Mouse (Mus musculus): Measurements from ENCODE around the gene Trio. TPM values are rescaled to one million over a fixed set of nuclear protein-coding genes. Genes with fewer than 3 reads are reported as not detected.

Gene Trio
- polyA plus RNA-seq, 1 experiment from 2014 or later, result 60.8 TPM

DNA sequence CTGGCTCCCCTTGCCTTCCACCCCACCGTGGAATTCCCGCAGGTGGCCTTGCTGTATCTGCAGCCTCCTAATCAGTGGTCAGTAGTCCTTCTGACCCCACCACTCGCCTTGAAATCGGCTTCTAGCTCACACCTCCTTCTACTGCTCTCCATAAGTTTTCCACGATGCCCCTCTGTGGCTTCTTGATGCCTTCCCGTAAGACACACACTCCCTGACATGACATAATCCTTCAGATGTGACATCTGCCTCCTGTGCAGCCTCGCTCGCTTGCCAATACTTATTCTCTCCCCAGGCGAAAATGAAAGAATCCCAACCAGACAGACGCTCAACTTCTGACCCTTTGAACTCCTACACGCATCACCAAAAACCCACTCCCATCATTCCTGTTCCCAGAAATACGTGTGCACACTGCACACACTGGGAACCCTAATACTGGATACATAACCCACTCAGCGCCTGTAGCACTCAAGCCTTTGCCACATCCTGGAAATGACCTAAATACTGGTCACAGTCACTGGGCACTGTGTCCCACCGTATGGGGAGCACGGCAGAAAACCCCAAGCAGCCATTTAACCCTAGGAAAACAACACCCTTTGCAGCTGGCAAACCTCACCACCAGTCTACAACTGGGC lies 100.5 kb downstream of the Trio start:
- Histone ChIP-seq H3K27me3 (replicated peaks; ENCODE audit: control insufficient read depth, insufficient read depth, low read length) (no peaks in the 10 kb centered on the region), H3K4me3 (ENCODE audit: low read depth, low read length) (no peak overlapping the region), H3K9ac (ENCODE audit: low read depth, low read length) (no peak overlapping the region; the same call in 1 of the 2 replicates), H3K27ac (replicated peaks; ENCODE audit: low read depth, low read length) (no peak overlapping the region), H3K9me3 (ENCODE audit: control insufficient read depth, low read length) (no peaks in the 10 kb centered on the region), H3K4me2 (ENCODE audit: low read depth, low read length) (0 out of 2 replicates have a peak overlapping the region, but pooled peaks have one; percentile 4), H3K36me3 (ENCODE audit: control insufficient read depth, insufficient read depth, low read length) (no peaks in the 10 kb centered on the region), H3K4me1 (ENCODE audit: control insufficient read depth, insufficient read depth, low read length) (peaks cover 43% of the 10 kb centered on the region)
- 26% methylated on average over 15 of the region's 15 CpGs for WGBS
- DNase-seq (ENCODE audit: low spot score), result no peak
- ATAC-seq (ENCODE audit: low read depth), result no peak

DNA sequence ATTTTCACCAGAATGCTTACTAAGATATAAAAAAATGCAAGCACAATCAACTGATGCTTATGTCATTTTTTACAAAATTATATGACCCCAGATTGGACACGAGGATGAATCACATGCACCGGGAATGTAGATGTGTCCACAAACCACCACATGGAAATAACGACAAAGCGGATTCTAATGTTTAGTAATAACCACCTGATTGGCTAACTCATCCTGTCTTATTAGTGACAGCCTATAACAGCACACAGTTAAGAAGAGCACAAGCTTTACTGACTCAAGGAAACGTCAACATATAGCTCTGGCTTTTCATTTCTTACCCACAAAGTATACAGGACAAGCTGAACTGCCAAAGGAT lies 101.7 kb downstream of the Trio start:
- no peak for DNase-seq (ENCODE audit: low spot score)
- Histone ChIP-seq H3K4me3 (ENCODE audit: low read depth, low read length) (peak overlapping the region; percentile 32), H3K4me1 (ENCODE audit: control insufficient read depth, insufficient read depth, low read length) (peaks cover 43% of the 10 kb centered on the region)

DNA sequence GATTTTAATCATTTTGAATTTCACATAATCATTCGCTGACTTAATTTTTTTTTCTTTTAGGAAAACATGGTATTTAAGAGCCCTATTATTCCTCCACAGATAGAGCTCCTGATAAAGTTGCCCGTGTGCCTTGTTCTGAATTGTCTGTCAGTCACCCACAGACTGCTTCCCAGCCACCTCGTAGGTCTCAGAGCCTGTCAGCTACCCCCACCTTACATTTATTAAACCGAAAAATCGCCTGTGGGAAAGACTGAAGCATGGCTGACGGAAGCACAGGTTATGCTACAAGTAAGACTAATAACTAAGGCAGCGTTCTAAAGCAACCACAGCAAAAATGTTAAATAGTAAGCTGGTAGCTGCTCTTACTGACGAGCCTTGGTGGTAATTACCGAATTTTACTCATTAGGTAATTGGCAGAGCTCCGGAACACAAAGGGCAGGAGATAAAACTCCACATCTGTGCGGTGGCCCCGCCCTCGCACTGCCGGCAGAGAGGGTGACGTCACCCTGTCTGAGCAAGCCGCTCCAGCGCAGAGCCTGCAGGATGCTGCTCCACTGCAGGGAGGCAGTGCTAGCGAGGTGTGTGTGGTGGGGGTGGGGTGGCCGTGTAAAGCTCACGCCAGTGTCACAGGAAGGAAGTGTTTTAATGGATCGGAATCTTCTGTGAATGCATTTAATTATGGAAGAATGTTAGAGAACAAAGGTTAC lies 102.2 kb downstream of the Trio start:
- H3K9me3 ChIP-seq (ENCODE audit: control insufficient read depth, low read length), result no peaks in the 10 kb centered on the region
- 0 out of 2 replicates have a peak, but pooled peaks cover 2% of the 10 kb centered on the region for H3K36me3 ChIP-seq (ENCODE audit: control insufficient read depth, insufficient read depth, low read length)
- H3K4me3 ChIP-seq (ENCODE audit: low read depth, low read length), result peak overlapping the region; percentile 32
- H3K9ac ChIP-seq (ENCODE audit: low read depth, low read length), result peak overlapping the region; percentile 41; the same call in 1 of the 2 replicates
- H3K27me3 ChIP-seq (replicated peaks; ENCODE audit: control insufficient read depth, insufficient read depth, low read length), result no peaks in the 10 kb centered on the region
- ATAC-seq (ENCODE audit: low read depth), result peak; percentile 91
- 5% methylated on average over 21 of the region's 21 CpGs for WGBS
- peaks cover 43% of the 10 kb centered on the region for H3K4me1 ChIP-seq (ENCODE audit: control insufficient read depth, insufficient read depth, low read length)
- no peak overlapping the region; the same call in 1 of the 2 replicates for H3K27ac ChIP-seq (replicated peaks; ENCODE audit: low read depth, low read length)
- peak; percentile 93 for DNase-seq (ENCODE audit: low spot score)
- peak overlapping the region; percentile 76 for H3K4me2 ChIP-seq (ENCODE audit: low read depth, low read length)

More for the DNA sequence above, 101.7 kb downstream of the Trio start:
- ATAC-seq (ENCODE audit: low read depth), result no peak
- no peaks in the 10 kb centered on the region for H3K27me3 ChIP-seq (replicated peaks; ENCODE audit: control insufficient read depth, insufficient read depth, low read length)
- H3K27ac ChIP-seq (replicated peaks; ENCODE audit: low read depth, low read length), result no peak overlapping the region
- H3K36me3 ChIP-seq (ENCODE audit: control insufficient read depth, insufficient read depth, low read length), result no peaks in the 10 kb centered on the region
- H3K9ac ChIP-seq (ENCODE audit: low read depth, low read length), result no peak overlapping the region; the same call in 1 of the 2 replicates
- 14% methylated on average over 5 of the region's 5 CpGs for WGBS
- no peaks in the 10 kb centered on the region for H3K9me3 ChIP-seq (ENCODE audit: control insufficient read depth, low read length)
- H3K4me2 ChIP-seq (ENCODE audit: low read depth, low read length), result peak overlapping the region; percentile 76

DNA sequence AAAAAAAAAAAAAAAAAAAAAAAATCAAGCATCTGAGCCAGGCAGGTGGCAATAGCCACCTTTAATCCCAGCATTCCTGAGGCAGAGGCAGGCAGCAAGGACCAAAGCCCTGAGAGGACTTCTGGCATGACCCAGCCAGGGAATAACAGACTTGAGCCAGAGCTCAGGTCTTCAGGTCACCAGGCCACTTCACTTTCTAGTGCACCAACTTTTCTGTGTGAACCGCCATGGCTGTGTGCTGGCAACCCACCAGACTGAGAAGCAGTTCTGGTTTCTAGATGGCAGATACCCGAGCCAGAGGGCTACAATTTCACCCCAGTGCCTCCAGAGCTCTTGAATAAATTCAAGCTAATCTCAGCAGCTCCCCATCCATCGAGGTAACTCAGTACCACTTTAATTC lies 104.9 kb downstream of the Trio start:
- 44% methylated on average over 3 of the region's 3 CpGs for WGBS
- Histone ChIP-seq H3K27ac (replicated peaks; ENCODE audit: low read depth, low read length) (no peak overlapping the region), H3K4me1 (ENCODE audit: control insufficient read depth, insufficient read depth, low read length) (peaks cover 33% of the 10 kb centered on the region), H3K27me3 (replicated peaks; ENCODE audit: control insufficient read depth, insufficient read depth, low read length) (no peaks in the 10 kb centered on the region), H3K4me3 (ENCODE audit: low read depth, low read length) (no peak overlapping the region), H3K36me3 (ENCODE audit: control insufficient read depth, insufficient read depth, low read length) (0 out of 2 replicates have a peak, but pooled peaks cover 3% of the 10 kb centered on the region), H3K9ac (ENCODE audit: low read depth, low read length) (no peak overlapping the region), H3K9me3 (ENCODE audit: control insufficient read depth, low read length) (no peaks in the 10 kb centered on the region), H3K4me2 (ENCODE audit: low read depth, low read length) (no peak overlapping the region)
- ATAC-seq (ENCODE audit: low read depth) (no peak), DNase-seq (ENCODE audit: low spot score) (no peak)

DNA sequence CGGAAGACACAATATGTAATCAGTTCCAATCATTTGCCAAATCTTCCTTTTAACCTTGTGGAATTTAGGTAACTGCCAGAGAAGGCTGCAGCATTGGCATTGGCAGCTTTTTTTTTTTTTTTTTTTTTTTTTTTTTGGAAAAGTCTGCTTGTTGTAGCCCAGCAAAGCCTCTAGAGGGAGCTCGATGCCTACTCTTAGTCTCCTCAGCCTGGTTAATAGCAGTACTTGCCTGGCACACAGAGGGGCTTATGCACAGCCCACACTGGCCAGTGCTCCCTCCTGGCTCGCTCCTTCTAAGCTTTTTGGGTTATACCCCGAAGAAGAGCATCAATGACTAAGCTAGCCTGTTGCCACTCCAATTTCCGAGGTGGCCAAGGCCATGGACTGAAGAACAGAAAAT lies 106.1 kb downstream of the Trio start:
- H3K27me3 ChIP-seq (replicated peaks; ENCODE audit: control insufficient read depth, insufficient read depth, low read length), result no peaks in the 10 kb centered on the region
- no peak overlapping the region for H3K4me2 ChIP-seq (ENCODE audit: low read depth, low read length)
- H3K9me3 ChIP-seq (ENCODE audit: control insufficient read depth, low read length), result no peaks in the 10 kb centered on the region
- peaks cover 22% of the 10 kb centered on the region for H3K4me1 ChIP-seq (ENCODE audit: control insufficient read depth, insufficient read depth, low read length)
- no peak overlapping the region for H3K9ac ChIP-seq (ENCODE audit: low read depth, low read length)
- H3K27ac ChIP-seq (replicated peaks; ENCODE audit: low read depth, low read length), result no peak overlapping the region
- H3K4me3 ChIP-seq (ENCODE audit: low read depth, low read length), result no peak overlapping the region
- WGBS, result 15% methylated on average over 5 of the region's 5 CpGs
- 0 out of 2 replicates have a peak, but pooled peaks cover 3% of the 10 kb centered on the region for H3K36me3 ChIP-seq (ENCODE audit: control insufficient read depth, insufficient read depth, low read length)
- peak; percentile 84 for DNase-seq (ENCODE audit: low spot score)
- ATAC-seq (ENCODE audit: low read depth), result peak; percentile 61; the same call in 1 of the 2 replicates

DNA sequence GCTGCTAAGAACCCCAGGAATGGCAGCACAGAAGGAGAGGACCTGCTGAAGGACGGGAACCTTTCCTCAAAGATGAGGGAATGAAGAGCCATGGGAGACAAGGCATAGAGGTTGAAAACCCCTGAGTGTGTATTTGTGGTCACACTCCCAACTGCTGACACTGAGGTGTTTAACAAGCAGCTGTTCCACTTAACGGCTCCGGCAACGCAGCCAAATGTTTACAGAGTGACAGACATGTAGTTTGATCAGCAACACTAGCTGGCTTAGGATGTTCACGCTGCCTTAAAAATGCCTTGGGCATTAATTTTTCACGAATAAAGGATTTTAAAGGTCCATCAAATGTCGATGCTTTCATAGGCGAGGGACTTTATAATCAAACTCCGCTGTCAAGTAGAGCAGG lies 106.8 kb downstream of the Trio start:
- H3K4me1 ChIP-seq (ENCODE audit: control insufficient read depth, insufficient read depth, low read length), result peaks cover 18% of the 10 kb centered on the region
- H3K27me3 ChIP-seq (replicated peaks; ENCODE audit: control insufficient read depth, insufficient read depth, low read length), result no peaks in the 10 kb centered on the region
- H3K4me3 ChIP-seq (ENCODE audit: low read depth, low read length), result no peak overlapping the region
- H3K9me3 ChIP-seq (ENCODE audit: control insufficient read depth, low read length), result no peaks in the 10 kb centered on the region
- no peak for DNase-seq (ENCODE audit: low spot score)
- 0 out of 2 replicates have a peak, but pooled peaks cover 3% of the 10 kb centered on the region for H3K36me3 ChIP-seq (ENCODE audit: control insufficient read depth, insufficient read depth, low read length)
- H3K9ac ChIP-seq (ENCODE audit: low read depth, low read length), result no peak overlapping the region
- 72% methylated on average over 9 of the region's 9 CpGs for WGBS
- ATAC-seq (ENCODE audit: low read depth), result no peak
- no peak overlapping the region for H3K4me2 ChIP-seq (ENCODE audit: low read depth, low read length)
- H3K27ac ChIP-seq (replicated peaks; ENCODE audit: low read depth, low read length), result no peak overlapping the region

DNA sequence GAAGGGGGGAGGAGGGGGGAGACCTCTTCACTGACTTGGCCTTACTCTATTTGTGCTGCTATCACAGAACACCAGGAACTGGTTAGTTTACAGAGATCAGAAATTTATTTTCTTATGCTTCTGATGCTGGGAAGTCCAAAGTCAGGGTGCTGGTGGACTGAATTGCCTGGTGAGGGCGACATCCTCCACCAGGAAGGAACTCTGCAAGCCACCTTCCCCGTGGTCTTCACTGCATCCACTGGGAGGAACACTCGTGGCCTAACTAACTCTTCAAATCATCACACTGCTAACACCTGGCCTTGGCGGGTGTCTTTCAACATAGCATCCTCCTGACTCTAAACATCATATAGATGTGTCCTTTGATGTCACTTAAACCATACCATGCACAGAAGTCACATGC lies 109.4 kb downstream of the Trio start:
- ATAC-seq (ENCODE audit: low read depth) (no peak), DNase-seq (ENCODE audit: low spot score) (no peak)
- Histone ChIP-seq H3K27me3 (replicated peaks; ENCODE audit: control insufficient read depth, insufficient read depth, low read length) (no peaks in the 10 kb centered on the region), H3K4me1 (ENCODE audit: control insufficient read depth, insufficient read depth, low read length) (peaks cover 4% of the 10 kb centered on the region; the same call in 1 of the 2 replicates), H3K4me2 (ENCODE audit: low read depth, low read length) (no peak overlapping the region), H3K27ac (replicated peaks; ENCODE audit: low read depth, low read length) (no peak overlapping the region), H3K9me3 (ENCODE audit: control insufficient read depth, low read length) (no peaks in the 10 kb centered on the region), H3K9ac (ENCODE audit: low read depth, low read length) (no peak overlapping the region), H3K36me3 (ENCODE audit: control insufficient read depth, insufficient read depth, low read length) (0 out of 2 replicates have a peak, but pooled peaks cover 3% of the 10 kb centered on the region), H3K4me3 (ENCODE audit: low read depth, low read length) (no peak overlapping the region)
- 67% methylated on average over 4 of the region's 4 CpGs for WGBS

DNA sequence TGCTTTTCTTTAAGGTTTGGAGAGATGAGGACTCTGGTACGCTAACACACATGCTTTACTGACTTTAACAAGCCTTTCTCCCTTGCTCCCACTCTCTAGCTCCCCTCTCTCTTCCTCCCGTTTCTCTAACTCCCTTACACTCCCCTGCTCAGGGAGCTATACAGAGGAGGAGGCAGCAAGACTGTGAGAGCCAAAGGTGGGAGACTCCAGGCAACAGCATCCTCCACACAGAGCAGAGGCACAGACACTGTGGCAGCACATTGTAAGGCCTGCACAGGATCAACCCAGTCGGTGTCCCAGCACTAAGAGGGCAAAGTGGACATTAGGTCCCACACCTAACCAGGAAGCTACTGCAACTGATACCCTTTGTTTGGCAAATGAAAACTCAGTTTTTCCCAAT lies 112.6 kb downstream of the Trio start:
- DNase-seq (ENCODE audit: low spot score), result no peak
- H3K36me3 ChIP-seq (ENCODE audit: control insufficient read depth, insufficient read depth, low read length), result no peaks in the 10 kb centered on the region
- no peaks in the 10 kb centered on the region for H3K27me3 ChIP-seq (replicated peaks; ENCODE audit: control insufficient read depth, insufficient read depth, low read length)
- no peak overlapping the region for H3K4me3 ChIP-seq (ENCODE audit: low read depth, low read length)
- H3K4me2 ChIP-seq (ENCODE audit: low read depth, low read length), result no peak overlapping the region
- no peak overlapping the region for H3K9ac ChIP-seq (ENCODE audit: low read depth, low read length)
- 67% methylated on average over 3 of the region's 3 CpGs for WGBS
- ATAC-seq (ENCODE audit: low read depth), result no peak
- H3K27ac ChIP-seq (replicated peaks; ENCODE audit: low read depth, low read length), result no peak overlapping the region
- no peaks in the 10 kb centered on the region for H3K4me1 ChIP-seq (ENCODE audit: control insufficient read depth, insufficient read depth, low read length)
- H3K9me3 ChIP-seq (ENCODE audit: control insufficient read depth, low read length), result no peaks in the 10 kb centered on the region

Data from embryonic facial prominence, embryonic 14.5 days (tissue).